Mouse (Mus musculus) retina, postnatal 1 day (tissue): ENCODE results near the gene Lman1l.

Experiments
- DNase-seq: peaks from one replicate; pipeline ENCODE4 v3.0.0-alpha.2; 2012

Gene Lman1l

DNA sequence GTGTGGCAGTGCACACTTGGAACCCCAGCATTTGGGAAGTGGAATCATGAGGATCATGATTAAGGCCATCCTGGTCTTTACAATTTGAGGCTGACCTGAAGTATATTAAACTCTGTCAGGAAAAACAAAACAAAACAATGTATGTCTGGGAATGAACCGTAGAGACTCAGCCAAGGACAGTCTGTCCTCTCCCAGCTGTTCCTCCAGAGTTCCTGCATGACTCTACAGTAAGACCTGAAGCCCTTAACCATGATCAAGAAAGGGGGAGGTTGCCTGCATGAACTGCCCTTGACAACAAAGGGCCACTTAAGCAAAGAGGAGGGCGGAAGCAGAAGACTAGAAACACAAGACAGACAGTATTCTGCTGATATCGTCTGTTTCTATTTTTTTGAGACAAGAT lies 45.0 kb downstream of the Lman1l start:
- DNase-seq: no peak

DNA sequence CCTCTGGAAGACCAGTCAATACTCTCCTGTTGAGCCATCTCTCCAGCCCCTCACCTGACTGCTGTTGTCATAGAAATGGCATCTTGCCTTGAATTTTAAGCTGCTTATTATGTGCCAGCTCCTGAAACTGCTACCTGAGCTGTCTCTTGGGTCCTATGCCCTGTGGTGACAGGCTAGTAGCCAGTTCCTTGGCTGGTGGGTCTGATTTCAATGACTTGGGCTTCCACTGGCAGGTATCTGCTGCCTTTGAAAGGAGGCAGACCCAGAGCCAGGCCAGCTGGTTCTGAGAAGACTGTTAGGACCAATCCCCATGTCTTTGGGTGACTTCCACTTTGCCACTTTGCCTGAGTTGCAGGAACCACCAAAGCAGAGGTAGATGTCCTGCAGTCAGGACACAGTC lies 46.2 kb downstream of the Lman1l start:
- no peak for DNase-seq

DNA sequence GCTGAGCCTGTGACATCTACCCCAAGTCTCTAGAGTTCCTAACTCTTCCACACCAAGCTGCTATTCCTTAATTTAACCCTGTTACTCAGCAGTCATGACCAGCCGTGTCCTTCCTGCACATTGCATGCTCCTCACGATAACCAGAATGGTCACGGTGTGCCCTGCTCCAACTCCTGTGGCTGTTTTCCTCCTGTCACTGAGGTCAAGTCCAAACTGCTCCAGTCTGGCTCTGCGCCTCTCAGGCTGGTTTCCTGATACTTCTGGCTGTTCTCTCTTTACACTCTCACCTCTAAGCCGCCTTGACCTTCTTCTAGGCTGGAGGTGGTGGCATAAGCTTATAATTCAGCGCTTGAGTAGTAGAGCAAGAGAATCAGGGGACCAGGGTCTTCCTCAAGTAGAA lies 52.1 kb downstream of the Lman1l start:
- no peak for DNase-seq

DNA sequence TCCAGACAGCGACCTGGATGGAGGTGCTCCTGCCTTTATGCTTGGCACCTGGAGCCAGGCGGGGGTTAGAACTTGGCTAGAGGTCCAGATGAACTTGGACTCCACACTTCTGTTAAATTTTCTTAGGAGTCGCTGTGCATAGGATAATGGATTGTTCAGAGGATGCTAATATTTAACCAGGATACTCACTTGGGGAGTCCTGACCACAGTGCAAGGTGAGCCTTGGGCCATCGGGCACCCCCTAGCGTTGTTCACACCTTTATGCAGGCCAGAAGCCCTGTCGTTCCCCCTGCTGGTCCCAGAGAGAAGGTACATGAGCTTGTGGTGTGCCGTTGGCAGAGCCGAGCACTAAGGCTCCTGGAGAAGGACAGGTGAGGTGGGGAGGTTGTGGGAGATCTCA lies 53.7 kb downstream of the Lman1l start:
- no peak for DNase-seq

DNA sequence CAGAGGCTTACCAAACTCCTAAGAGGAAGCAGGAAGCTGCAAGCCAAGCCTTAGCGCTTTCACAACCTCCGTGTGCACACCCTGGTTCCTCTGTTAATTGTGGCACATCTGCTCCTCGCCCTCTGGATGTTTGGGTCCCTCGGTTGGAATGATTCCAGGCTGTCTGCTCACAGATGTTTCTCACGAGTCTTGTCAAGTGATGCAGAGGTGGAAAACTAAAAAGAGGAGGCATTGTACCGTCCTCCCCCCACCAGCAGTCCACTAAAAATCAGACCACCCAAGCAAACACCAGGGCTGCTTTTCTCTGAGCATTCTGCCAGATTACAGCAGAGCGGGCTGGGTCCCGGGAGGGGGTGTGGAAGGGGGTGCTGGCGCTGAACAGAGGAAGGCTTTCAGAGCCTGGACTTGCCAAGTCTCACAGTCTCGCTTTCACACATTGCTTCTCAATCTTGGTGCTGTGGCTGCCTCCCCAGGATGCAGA lies 54.8 kb downstream of the Lman1l start:
- DNase-seq: no peak

DNA sequence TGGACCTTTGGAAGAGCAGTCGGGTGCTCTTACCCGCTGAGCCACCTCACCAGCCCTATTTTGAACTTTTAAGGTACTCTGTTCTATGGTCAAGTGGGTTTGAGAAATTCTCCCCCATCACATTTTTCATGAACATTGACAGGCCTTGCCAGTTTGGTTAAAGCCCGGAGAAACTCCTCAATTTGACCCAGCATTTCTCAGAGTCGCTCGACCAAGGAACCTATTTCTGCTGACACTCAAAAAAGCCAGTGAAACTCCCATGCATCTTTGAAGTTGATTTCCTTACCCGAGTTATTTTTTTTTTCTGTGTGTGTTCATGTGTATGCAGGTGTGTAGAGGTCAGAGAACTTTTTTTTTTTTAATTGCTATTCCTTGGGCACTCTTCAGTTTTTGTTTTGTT lies 56.0 kb downstream of the Lman1l start:
- no peak for DNase-seq

DNA sequence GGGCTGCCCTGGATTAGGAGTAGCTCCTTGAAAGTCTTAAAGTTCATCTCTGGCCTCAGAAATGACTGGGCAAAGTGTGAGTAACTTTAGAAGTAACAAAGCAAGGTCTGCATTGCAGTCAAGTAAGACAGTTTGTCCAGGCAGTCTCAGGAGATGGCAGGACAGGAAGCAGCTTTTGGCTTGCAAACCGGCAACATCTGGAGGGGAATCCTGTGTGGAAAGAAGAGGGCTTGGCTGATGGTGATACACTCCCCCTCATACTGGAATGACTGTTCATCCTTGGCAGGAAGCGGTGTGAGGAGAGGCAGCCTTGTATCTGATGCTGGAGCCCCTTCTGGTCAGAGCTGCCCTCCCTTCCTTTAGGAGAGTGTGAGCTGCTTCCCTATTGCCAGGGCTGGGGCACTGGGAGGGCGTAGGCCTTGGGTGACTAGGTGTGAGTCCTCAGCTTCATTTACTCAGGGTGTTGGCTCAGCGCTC lies 57.6 kb downstream of the Lman1l start:
- DNase-seq: no peak

DNA sequence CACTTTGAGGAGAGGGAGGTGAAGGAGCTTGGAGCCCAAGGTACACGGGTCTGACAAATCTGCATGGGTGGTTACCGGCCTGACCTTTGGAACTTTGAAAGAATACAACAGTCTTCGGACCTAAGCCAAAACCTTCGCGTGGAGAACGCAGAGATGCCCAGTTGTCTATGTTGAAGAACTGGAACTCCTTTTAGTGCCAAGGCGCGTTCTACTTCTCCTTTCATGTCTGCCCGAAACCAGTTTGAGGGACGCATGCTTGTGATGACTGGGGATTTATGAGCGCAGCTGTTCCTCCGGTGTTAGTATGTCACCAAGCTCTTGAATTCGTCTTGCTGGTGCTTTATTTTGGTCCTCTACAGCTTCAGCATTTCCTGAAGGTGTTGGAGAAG lies 58.9 kb downstream of the Lman1l start:
- no peak for DNase-seq

DNA sequence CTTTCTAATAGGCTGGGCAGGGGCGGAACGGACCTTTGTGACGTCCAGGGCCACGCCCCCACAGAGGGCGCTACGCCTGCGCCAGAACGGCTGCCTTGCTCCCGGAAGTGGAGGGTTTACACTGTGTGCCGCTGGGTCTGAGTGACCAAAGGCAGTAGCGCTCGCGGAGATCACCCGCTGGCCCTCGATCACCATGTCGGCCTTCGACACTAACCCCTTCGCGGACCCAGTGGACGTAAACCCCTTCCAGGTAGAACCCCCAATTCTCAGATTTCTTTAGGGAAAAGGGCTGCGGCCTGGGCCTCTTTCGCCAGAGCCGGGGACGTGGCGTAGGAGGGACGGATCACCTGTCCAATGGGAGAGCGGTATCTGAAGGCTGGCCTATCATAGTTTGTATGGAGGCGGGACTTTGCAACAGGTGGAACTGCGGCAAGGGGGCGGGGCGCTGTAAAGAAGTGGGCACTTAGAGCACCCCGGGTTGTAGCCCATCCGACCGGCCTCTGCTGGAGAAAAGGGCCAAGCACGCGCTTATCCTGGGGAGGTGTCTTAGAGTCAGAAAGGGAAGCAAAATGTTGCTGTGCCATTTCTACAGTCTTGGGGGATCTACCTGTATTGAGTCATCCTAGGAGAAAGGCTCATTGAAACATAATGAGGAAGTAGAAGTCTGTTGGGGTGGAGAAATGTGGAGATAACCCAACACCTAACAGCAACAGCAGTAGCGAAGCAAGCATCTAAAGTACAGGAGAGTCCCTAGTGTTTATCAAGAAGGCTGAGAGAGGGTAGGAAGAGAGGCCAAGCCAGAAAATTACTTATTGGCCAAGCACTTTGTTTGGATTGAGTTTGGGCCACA lies 59.5 kb downstream of the Lman1l start, which contains the start of gene Scamp2:
Gene Scamp2 (plus strand): TSS at position 83 of the 850 bp plus-strand sequence.
- peak; percentile 95 for DNase-seq

DNA sequence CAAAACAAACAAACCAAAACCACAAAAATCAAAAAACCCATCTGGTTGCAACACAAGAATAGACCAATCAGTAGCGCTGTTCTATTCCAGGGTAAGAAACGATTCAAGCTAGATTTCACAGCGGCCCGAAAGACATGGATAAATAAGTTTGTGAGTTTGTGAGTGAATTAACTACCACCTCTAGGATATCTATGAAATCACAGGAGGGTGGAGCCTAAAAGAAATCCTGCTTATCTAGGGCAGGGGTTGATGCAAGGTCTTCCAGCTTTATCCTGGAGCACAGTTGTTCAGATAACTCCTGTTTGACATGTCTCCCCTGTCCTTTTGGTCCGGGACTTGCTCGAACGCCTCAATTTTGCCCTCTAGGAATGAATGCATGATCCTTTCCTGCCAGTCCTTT lies 60.3 kb downstream of the Lman1l start:
- DNase-seq: no peak

DNA sequence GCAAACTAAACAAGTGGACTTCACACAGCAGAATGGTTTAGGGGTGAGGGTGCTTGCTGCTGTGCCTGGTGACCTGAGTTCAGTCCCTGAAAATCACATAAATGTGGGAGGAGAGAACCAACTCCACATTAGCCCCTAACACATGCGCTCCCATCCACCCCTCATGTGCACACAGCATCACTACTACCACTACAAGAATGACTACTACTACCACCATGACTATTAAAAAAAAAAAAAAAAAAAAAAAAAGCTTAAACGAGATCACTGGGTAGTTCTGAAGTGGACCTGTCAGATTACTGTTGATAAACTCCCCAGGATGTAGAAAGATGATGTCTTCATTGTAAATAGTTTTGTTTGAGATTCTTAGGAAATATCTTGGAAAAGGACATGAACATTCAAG lies 61.0 kb downstream of the Lman1l start:
- DNase-seq: no peak

DNA sequence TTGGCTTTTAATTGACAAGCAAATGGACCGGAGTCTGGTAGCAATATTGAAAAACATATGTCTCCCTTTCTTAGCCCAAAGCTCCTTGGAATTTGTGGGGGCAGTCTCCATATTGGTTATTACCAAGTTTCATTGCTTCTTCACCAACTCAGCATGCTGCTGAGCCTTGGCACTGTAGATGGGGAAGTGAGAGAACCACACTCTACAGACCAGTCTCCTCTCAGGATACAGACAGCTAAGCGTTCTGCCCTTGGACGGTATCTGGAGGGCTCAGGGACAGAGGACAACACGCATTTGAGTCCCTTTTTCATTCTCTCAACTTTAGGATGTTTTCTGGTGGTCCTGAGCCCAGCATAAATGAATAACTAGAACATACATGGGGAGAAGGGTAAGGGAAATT lies 61.9 kb downstream of the Lman1l start:
- no peak for DNase-seq

DNA sequence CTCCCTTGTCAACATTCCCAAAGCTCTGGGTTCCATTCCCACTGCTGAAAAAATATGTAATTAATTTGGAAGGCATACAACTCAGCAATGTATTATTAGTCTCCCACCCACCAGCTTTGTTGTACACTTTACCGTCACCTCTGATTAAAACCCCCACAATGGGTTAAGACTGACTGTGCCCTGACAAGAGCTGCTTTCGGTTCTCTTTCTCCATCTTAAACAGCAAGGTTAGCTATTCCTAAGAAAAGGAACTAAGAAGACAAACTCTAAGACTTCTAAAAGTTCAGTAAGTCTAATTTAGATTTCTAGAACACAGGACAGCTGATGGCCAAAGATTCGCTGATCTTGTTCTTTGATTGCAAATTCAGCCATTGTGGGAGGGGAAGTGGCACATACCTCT lies 63.4 kb downstream of the Lman1l start:
- no peak for DNase-seq
